Mouse (Mus musculus) testis, adult 2 months (tissue): Measurements from ENCODE around the gene Anxa5. TPM values are rescaled to one million over a fixed set of nuclear protein-coding genes. Genes with fewer than 3 reads are reported as not detected.
A peak's percentile ranks its signal among the peaks of the same experiment; 100 is the strongest.

Experiments used
- H3K27ac ChIP-seq: fragments of 200-500 bp; 2 replicates; pipeline ENCODE4 v1.5.1; 2012; ENCODE audit warnings: low read depth, low read length; ENCODE audit not compliant: control insufficient read depth, insufficient read depth
- H3K27me3 ChIP-seq: fragments of 200-500 bp; 2 replicates; pipeline ENCODE4 v1.6.1; 2012; ENCODE audit warnings: mild to moderate bottlenecking, low read length, moderate library complexity; ENCODE audit not compliant: control insufficient read depth, insufficient read depth
- H3K36me3 ChIP-seq: fragments of 200-500 bp; 2 replicates; pipeline ENCODE4 v1.6.1; 2012; ENCODE audit warnings: mild to moderate bottlenecking, low read length; ENCODE audit not compliant: control insufficient read depth, insufficient read depth
- H3K4me1 ChIP-seq: fragments of 200-500 bp; 2 replicates; pipeline ENCODE4 v1.6.1; 2012; ENCODE audit warnings: low read length; ENCODE audit not compliant: control insufficient read depth, insufficient read depth
- H3K4me3 ChIP-seq: fragments of 200-500 bp; 2 replicates; pipeline ENCODE4 v1.5.1; 2012; ENCODE audit warnings: low read depth, mild to moderate bottlenecking, low read length, moderate library complexity, mixed read lengths; ENCODE audit not compliant: control insufficient read depth
- CTCF ChIP-seq: fragments of 200-500 bp; IDR thresholded peaks from 2 replicates; pipeline ENCODE4 v1.5.1; 2012; ENCODE audit warnings: low read depth, mild to moderate bottlenecking, inconsistent platforms, low read length, moderate library complexity; ENCODE audit not compliant: control insufficient read depth, insufficient read depth, insufficient replicate concordance
- POLR2A ChIP-seq: fragments of 200-500 bp; IDR thresholded peaks from 2 replicates; pipeline ENCODE4 v1.6.1; 2012; ENCODE audit warnings: low read depth, mild to moderate bottlenecking, inconsistent platforms, low read length, moderate library complexity; ENCODE audit not compliant: control insufficient read depth
- polyA plus RNA-seq: library from polyadenylated mRNA; depleted of rRNA; stranded (reverse); fragments of >200 nt; gene quantifications from 2 replicates; pipeline ENCODE4 v1.2.3, GENCODE M21; 2012

Anxa5 gene
- polyA plus RNA-seq, 1 experiment, result 20.1 TPM

GRCm38 (mm10) chr3:36496273-36496672 is 20.6 kb upstream of the Anxa5 start:
- H3K4me3 ChIP-seq, result no peak overlapping the region
- H3K4me1 ChIP-seq, result peaks cover 4% of the 10 kb centered on the region
- H3K36me3 ChIP-seq, result no peaks in the 10 kb centered on the region

GRCm38 (mm10) chr3:36495436-36495835 is 19.7 kb upstream of the Anxa5 start:
- Histone ChIP-seq H3K27ac (no peak overlapping the region), H3K4me3 (peak overlapping the region; percentile 26)
- TF ChIP-seq POLR2A (no peak), CTCF (peak; percentile 88)

More at GRCm38 (mm10) chr3:36496273-36496672, 20.6 kb upstream of the Anxa5 start:
- no peak overlapping the region for H3K27ac ChIP-seq
- TF ChIP-seq CTCF (no peak), POLR2A (no peak)
- H3K27me3 ChIP-seq, result no peaks in the 10 kb centered on the region

GRCm38 (mm10) chr3:36494613-36495012 is 18.9 kb upstream of the Anxa5 start:
- H3K4me1 ChIP-seq, result peaks cover 4% of the 10 kb centered on the region
- peak overlapping the region; percentile 7; the same call in 1 of the 2 replicates for H3K4me3 ChIP-seq
- H3K36me3 ChIP-seq, result no peaks in the 10 kb centered on the region
- no peak overlapping the region for H3K27ac ChIP-seq
- TF ChIP-seq CTCF, result no peak
- TF ChIP-seq POLR2A, result no peak
- H3K27me3 ChIP-seq, result no peaks in the 10 kb centered on the region

More at GRCm38 (mm10) chr3:36495436-36495835, 19.7 kb upstream of the Anxa5 start:
- H3K27me3 ChIP-seq, result no peaks in the 10 kb centered on the region
- H3K4me1 ChIP-seq, result peaks cover 4% of the 10 kb centered on the region
- no peaks in the 10 kb centered on the region for H3K36me3 ChIP-seq

- no peaks in the 10 kb centered on the region for H3K27me3 ChIP-seq
- peaks cover 4% of the 10 kb centered on the region for H3K4me1 ChIP-seq
- H3K36me3 ChIP-seq, result no peaks in the 10 kb centered on the region
- peak overlapping the region; percentile 42 for H3K4me3 ChIP-seq
- TF ChIP-seq CTCF, result no peak
- no peak for TF ChIP-seq POLR2A
- H3K27ac ChIP-seq, result no peak overlapping the region
Observed at GRCm38 (mm10) chr3:36493641-36494283, 18.1 kb upstream of the Anxa5 start.

GRCm38 (mm10) chr3:36492716-36493391 is 17.2 kb upstream of the Anxa5 start:
- H3K27me3 ChIP-seq, result no peaks in the 10 kb centered on the region
- no peak overlapping the region for H3K27ac ChIP-seq
- peak overlapping the region; percentile 49 for H3K4me3 ChIP-seq
- peaks cover 4% of the 10 kb centered on the region for H3K4me1 ChIP-seq
- no peak for TF ChIP-seq POLR2A
- no peak for TF ChIP-seq CTCF
- no peaks in the 10 kb centered on the region for H3K36me3 ChIP-seq

- Histone ChIP-seq H3K27ac (no peak overlapping the region), H3K4me1 (peaks cover 2% of the 10 kb centered on the region), H3K36me3 (no peaks in the 10 kb centered on the region), H3K27me3 (no peaks in the 10 kb centered on the region), H3K4me3 (no peak overlapping the region)
- TF ChIP-seq POLR2A (no peak), CTCF (no peak)
Observed at GRCm38 (mm10) chr3:36491535-36491934, 15.8 kb upstream of the Anxa5 start.

GRCm38 (mm10) chr3:36489590-36489910 is 13.9 kb upstream of the Anxa5 start:
- Histone ChIP-seq H3K27ac (no peak overlapping the region), H3K36me3 (no peaks in the 10 kb centered on the region), H3K4me3 (no peak overlapping the region), H3K4me1 (no peaks in the 10 kb centered on the region; the same call in 1 of the 2 replicates), H3K27me3 (no peaks in the 10 kb centered on the region)
- no peak for TF ChIP-seq CTCF
- TF ChIP-seq POLR2A, result no peak
